Mouse (Mus musculus): ENCODE results near the gene Tmem135. TPM values are rescaled to one million over a fixed set of nuclear protein-coding genes. Genes with fewer than 3 reads are reported as not detected.

Tmem135 gene
- polyA plus RNA-seq, 1 experiment from 2014 or later: 22.9 TPM

GRCm38 (mm10) chr7:89370086-89370485, 33.9 kb downstream of the Tmem135 start:
- Histone ChIP-seq H3K4me1 (no peaks in the 10 kb centered on the region), H3K36me3 (no peaks in the 10 kb centered on the region), H3K27ac (no peak overlapping the region), H3K9ac (no peak overlapping the region), H3K4me2 (replicated peaks) (no peak overlapping the region), H3K4me3 (no peak overlapping the region), H3K9me3 (no peaks in the 10 kb centered on the region), H3K27me3 (no peaks in the 10 kb centered on the region)
- ATAC-seq (ENCODE audit: low FRiP score, low read depth): no peak
- 84% methylated on average over 1 of the region's 1 CpGs for whole genome bisulfite sequencing

- Histone ChIP-seq H3K9ac (no peak overlapping the region), H3K4me2 (replicated peaks) (no peak overlapping the region), H3K9me3 (no peaks in the 10 kb centered on the region), H3K4me1 (no peaks in the 10 kb centered on the region), H3K27me3 (no peaks in the 10 kb centered on the region), H3K27ac (no peak overlapping the region), H3K4me3 (no peak overlapping the region), H3K36me3 (no peaks in the 10 kb centered on the region)
- ATAC-seq (ENCODE audit: low FRiP score, low read depth): no peak
- 15% methylated on average over 3 of the region's 3 CpGs for WGBS
These were observed 36.4 kb downstream of the Tmem135 start for GRCm38 (mm10) chr7:89367643-89368042.

GRCm38 (mm10) chr7:89365135-89365880, 38.7 kb downstream of the Tmem135 start:
- Histone ChIP-seq H3K4me3 (no peak overlapping the region), H3K27ac (no peak overlapping the region), H3K4me2 (replicated peaks) (no peak overlapping the region), H3K9me3 (no peaks in the 10 kb centered on the region), H3K27me3 (no peaks in the 10 kb centered on the region), H3K4me1 (no peaks in the 10 kb centered on the region), H3K9ac (no peak overlapping the region), H3K36me3 (no peaks in the 10 kb centered on the region)
- WGBS: 86% methylated on average over 10 of the region's 10 CpGs
- no peak for ATAC-seq (ENCODE audit: low FRiP score, low read depth)

GRCm38 (mm10) chr7:89363975-89364374, 40.0 kb downstream of the Tmem135 start:
- 89% methylated on average over 5 of the region's 5 CpGs for WGBS

GRCm38 (mm10) chr7:89356307-89356706, 47.7 kb downstream of the Tmem135 start:
- Histone ChIP-seq H3K4me1 (peaks cover 42% of the 10 kb centered on the region), H3K27ac (peak overlapping the region; percentile 75), H3K4me3 (no peak overlapping the region), H3K9ac (no peak overlapping the region), H3K4me2 (replicated peaks) (no peak overlapping the region; the same call in 1 of the 2 replicates), H3K27me3 (no peaks in the 10 kb centered on the region), H3K9me3 (no peaks in the 10 kb centered on the region), H3K36me3 (no peaks in the 10 kb centered on the region)
- ATAC-seq (ENCODE audit: low FRiP score, low read depth): peak; percentile 93
- WGBS: 22% methylated on average over 4 of the region's 4 CpGs

More at GRCm38 (mm10) chr7:89363975-89364374, 40.0 kb downstream of the Tmem135 start:
- Histone ChIP-seq H3K36me3 (no peaks in the 10 kb centered on the region), H3K9ac (no peak overlapping the region), H3K27me3 (no peaks in the 10 kb centered on the region), H3K4me2 (replicated peaks) (no peak overlapping the region), H3K27ac (no peak overlapping the region), H3K4me1 (no peaks in the 10 kb centered on the region), H3K9me3 (no peaks in the 10 kb centered on the region), H3K4me3 (no peak overlapping the region)
- no peak for ATAC-seq (ENCODE audit: low FRiP score, low read depth)

GRCm38 (mm10) chr7:89355519-89356255, 48.3 kb downstream of the Tmem135 start:
- peak overlapping the region; percentile 38; the same call in 1 of the 2 replicates for H3K4me2 ChIP-seq (replicated peaks)
- peaks cover 42% of the 10 kb centered on the region for H3K4me1 ChIP-seq
- no peak overlapping the region for H3K9ac ChIP-seq
- H3K27ac ChIP-seq: peak overlapping the region; percentile 88
- H3K36me3 ChIP-seq: no peaks in the 10 kb centered on the region
- no peaks in the 10 kb centered on the region for H3K27me3 ChIP-seq
- no peak for ATAC-seq (ENCODE audit: low FRiP score, low read depth)
- 48% methylated on average over 8 of the region's 8 CpGs for WGBS
- H3K4me3 ChIP-seq: no peak overlapping the region
- H3K9me3 ChIP-seq: no peaks in the 10 kb centered on the region

GRCm38 (mm10) chr7:89342021-89342420, 62.0 kb downstream of the Tmem135 start:
- peaks cover 19% of the 10 kb centered on the region for H3K4me1 ChIP-seq
- H3K9me3 ChIP-seq: no peaks in the 10 kb centered on the region
- H3K9ac ChIP-seq: no peak overlapping the region
- H3K4me2 ChIP-seq (replicated peaks): no peak overlapping the region
- no peak overlapping the region for H3K4me3 ChIP-seq
- H3K36me3 ChIP-seq: no peaks in the 10 kb centered on the region
- H3K27ac ChIP-seq: no peak overlapping the region
- ATAC-seq (ENCODE audit: low FRiP score, low read depth): no peak
- no peaks in the 10 kb centered on the region for H3K27me3 ChIP-seq

GRCm38 (mm10) chr7:89339808-89340207, 64.2 kb downstream of the Tmem135 start:
- H3K4me1 ChIP-seq: peaks cover 22% of the 10 kb centered on the region
- H3K9ac ChIP-seq: no peak overlapping the region
- H3K9me3 ChIP-seq: no peaks in the 10 kb centered on the region
- no peak for ATAC-seq (ENCODE audit: low FRiP score, low read depth)
- no peaks in the 10 kb centered on the region for H3K27me3 ChIP-seq
- no peak overlapping the region for H3K27ac ChIP-seq
- 84% methylated on average over 1 of the region's 1 CpGs for WGBS
- H3K4me3 ChIP-seq: no peak overlapping the region
- H3K4me2 ChIP-seq (replicated peaks): no peak overlapping the region
- no peaks in the 10 kb centered on the region for H3K36me3 ChIP-seq

- Histone ChIP-seq H3K9me3 (no peaks in the 10 kb centered on the region), H3K4me2 (replicated peaks) (peak overlapping the region; percentile 92), H3K27me3 (no peaks in the 10 kb centered on the region), H3K4me1 (peaks cover 22% of the 10 kb centered on the region), H3K9ac (peak overlapping the region; percentile 91), H3K36me3 (no peaks in the 10 kb centered on the region), H3K4me3 (peak overlapping the region; percentile 94), H3K27ac (0 out of 2 replicates have a peak overlapping the region, but pooled peaks have one; percentile 12)
- peak; percentile 24; the same call in 1 of the 2 replicates for ATAC-seq (ENCODE audit: low FRiP score, low read depth)
These were observed 64.9 kb downstream of the Tmem135 start for GRCm38 (mm10) chr7:89339142-89339435.

GRCm38 (mm10) chr7:89338350-89339141, 65.5 kb downstream of the Tmem135 start:
- H3K9ac ChIP-seq: peak overlapping the region; percentile 91
- peaks cover 22% of the 10 kb centered on the region for H3K4me1 ChIP-seq
- peak overlapping the region; percentile 94 for H3K4me3 ChIP-seq
- ATAC-seq (ENCODE audit: low FRiP score, low read depth): peak; percentile 93
- H3K27ac ChIP-seq: peak overlapping the region; percentile 44; the same call in 1 of the 2 replicates
- no peaks in the 10 kb centered on the region for H3K36me3 ChIP-seq
- WGBS: under 1% methylated on average over 51 of the region's 57 CpGs
- no peaks in the 10 kb centered on the region for H3K9me3 ChIP-seq
- H3K27me3 ChIP-seq: no peaks in the 10 kb centered on the region
- peak overlapping the region; percentile 92 for H3K4me2 ChIP-seq (replicated peaks)

- H3K27ac ChIP-seq: peak overlapping the region; percentile 44; the same call in 1 of the 2 replicates
- no peaks in the 10 kb centered on the region for H3K9me3 ChIP-seq
- H3K4me1 ChIP-seq: peaks cover 22% of the 10 kb centered on the region
- peak overlapping the region; percentile 94 for H3K4me3 ChIP-seq
- H3K27me3 ChIP-seq: no peaks in the 10 kb centered on the region
- no peaks in the 10 kb centered on the region for H3K36me3 ChIP-seq
- peak overlapping the region; percentile 91 for H3K9ac ChIP-seq
- 45% methylated on average over 10 of the region's 10 CpGs for WGBS
- peak overlapping the region; percentile 92 for H3K4me2 ChIP-seq (replicated peaks)
- peak; percentile 33; the same call in 1 of the 2 replicates for ATAC-seq (ENCODE audit: low FRiP score, low read depth)
These were observed 66.2 kb downstream of the Tmem135 start for GRCm38 (mm10) chr7:89337711-89338349.

Data from limb, embryonic 13.5 days (tissue).